Mouse (Mus musculus): ENCODE results near the gene Acsf3. TPM values are rescaled to one million over a fixed set of nuclear protein-coding genes. Genes with fewer than 3 reads are reported as not detected.

Acsf3 gene
- polyA plus RNA-seq, 1 experiment from 2014 or later: 16.1 TPM

Other genes starting within 250 kb of the Acsf3 start
- 6.2 and 7.2 TPM in 2 replicates for gene Piezo1, start 224.2 kb upstream of the Acsf3 start, polyA plus RNA-seq (2014; fragmentation: Nextera tagmentation; extraction: Ambion mirVana)
- 46.4 and 51.7 TPM in 2 replicates for gene Cdt1, start 207.5 kb upstream of the Acsf3 start, polyA plus RNA-seq (2014; fragmentation: Nextera tagmentation; extraction: Ambion mirVana)
- gene Aprt, start 198.6 kb upstream of the Acsf3 start, polyA plus RNA-seq (2014; fragmentation: Nextera tagmentation; extraction: Ambion mirVana): 271 and 284 TPM in 2 replicates
- 5.2 and 5.5 TPM in 2 replicates for gene Galns, start 164.0 kb upstream of the Acsf3 start, polyA plus RNA-seq (2014; fragmentation: Nextera tagmentation; extraction: Ambion mirVana)
- gene Trappc2l, start 163.8 kb upstream of the Acsf3 start, polyA plus RNA-seq (2014; fragmentation: Nextera tagmentation; extraction: Ambion mirVana): 45.0 and 45.4 TPM in 2 replicates
- not detected in 2 replicates for gene Pabpn1l, start 152.7 kb upstream of the Acsf3 start, polyA plus RNA-seq (2014; fragmentation: Nextera tagmentation; extraction: Ambion mirVana)
- gene Cbfa2t3, start 76.4 kb upstream of the Acsf3 start, polyA plus RNA-seq (2014; fragmentation: Nextera tagmentation; extraction: Ambion mirVana): 3.3 and 4.5 TPM in 2 replicates
- 6.8 and 7.6 TPM in 2 replicates for gene Cdh15, start 72.5 kb downstream of the Acsf3 start, polyA plus RNA-seq (2014; fragmentation: Nextera tagmentation; extraction: Ambion mirVana)